ENCODE assay signal across 8 mouse cellular contexts in the genomic region with DNA sequence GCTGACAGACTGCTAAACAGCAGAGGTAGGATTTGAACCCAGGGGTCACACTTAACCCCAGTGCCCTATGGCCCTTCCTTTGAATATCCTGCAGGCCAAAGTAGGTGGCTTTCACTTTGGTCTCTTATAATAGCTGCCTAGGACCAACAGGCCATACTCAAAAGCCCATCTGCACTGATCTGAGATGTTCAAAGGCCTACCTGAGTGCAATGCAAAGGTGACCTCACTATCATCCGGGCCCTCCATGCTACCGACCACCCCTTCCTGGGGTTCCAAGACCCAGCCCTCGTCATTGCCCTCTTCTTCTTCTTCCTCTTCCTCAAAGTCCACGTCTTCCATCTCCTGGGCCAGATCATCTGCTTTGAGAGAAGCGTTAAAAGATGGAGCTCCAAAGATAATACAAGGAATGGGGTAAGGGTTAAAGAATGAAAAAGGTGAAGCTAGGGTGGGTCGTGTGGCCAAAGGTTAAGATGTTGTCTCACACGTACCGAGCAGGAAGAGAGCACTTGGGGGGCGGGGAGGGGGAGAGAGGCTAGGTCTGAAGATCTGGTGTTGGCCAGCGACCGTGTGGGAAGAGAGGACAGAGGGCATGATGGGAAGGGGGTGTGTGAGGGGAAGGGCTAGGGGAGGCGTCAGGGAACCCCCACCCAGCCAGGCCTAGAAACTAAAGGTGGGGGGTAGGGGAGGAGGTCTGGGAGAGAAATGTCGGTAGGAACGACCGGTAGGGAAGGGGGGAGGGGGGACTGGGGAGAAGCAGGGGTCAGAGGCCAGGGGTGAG. TPM values are rescaled to one million over a fixed set of nuclear protein-coding genes. Genes with fewer than 3 reads are reported as not detected.
A peak's percentile ranks its signal among the peaks of the same experiment; 100 is the strongest.
DNase-seq lines count a peak whose midpoint lies in the region; ATAC-seq lines count a peak whose summit lies in the region.

No protein-coding gene starts in this region.

- H3K27me3 ChIP-seq in liver, embryonic 13.5 days: no peaks in the 10 kb centered on the region

- peaks cover 50% of the 10 kb centered on the region for H3K4me1 ChIP-seq in liver, embryonic 13.5 days (replicated peaks)

- WGBS in liver, embryonic 13.5 days (ENCODE audit: insufficient replicate concordance): 7% methylated on average over 15 of the region's 15 CpGs

- H3K36me3 ChIP-seq in liver, embryonic 13.5 days: peaks cover 48% of the 10 kb centered on the region

- peak overlapping the region; percentile 87 for H3K27ac ChIP-seq in liver, embryonic 13.5 days

- H3K9ac ChIP-seq in liver, embryonic 13.5 days: peak overlapping the region; percentile 86

- peak overlapping the region; percentile 87 for H3K4me3 ChIP-seq in liver, embryonic 13.5 days (replicated peaks)

- peak; percentile 59 for DNase-seq in ovary, postnatal 36 days (ENCODE audit: low spot score)
- DNase-seq in ovary, postnatal 14 days (ENCODE audit: low spot score): no peak
- DNase-seq in cerebellum, adult 9-11 months: peak; percentile 65
- peak; percentile 67 to 71 for DNase-seq in heart, adult 18-20 months
- DNase-seq in kidney, adult 8-10 months: peak; percentile 72 to 75
- peak; percentile 39 for DNase-seq in liver, embryonic 13.5 days
- DNase-seq in natural killer cell, adult 2 months (ENCODE audit: low spot score in 2 of 2): peak; percentile 28 to 41
- DNase-seq in thymus, postnatal 10 days (ENCODE audit: low spot score in 2 of 2): peak; percentile 38 to 65

- H3K9me3 ChIP-seq in liver, embryonic 13.5 days (replicated peaks): no peaks in the 10 kb centered on the region

- ATAC-seq in liver, embryonic 13.5 days (ENCODE audit: low read depth): peak; percentile 19

- H3K4me2 ChIP-seq in liver, embryonic 13.5 days: peak overlapping the region; percentile 91

RNA-seq across cellular contexts. Expression of a gene that starts 0.7 kb away (rescaled TPM):
- total RNA-seq in heart, adult 18-20 months (2021): 100 to 1,000 TPM in 1 of 2 experiments, 10 to 100 TPM in 1; 99.8 to 102 TPM
- polyA plus RNA-seq in liver, embryonic 13.5 days (2015; fragmentation: Nextera tagmentation; extraction: Ambion mirVana): 104 and 107 TPM in 2 replicates

RNA-seq across cellular contexts. Expression of a gene that starts 0.9 kb away (rescaled TPM):
- 100 to 1,000 TPM; 138 to 151 TPM for total RNA-seq in heart, adult 18-20 months (2021)
- polyA plus RNA-seq in liver, embryonic 13.5 days (2015; fragmentation: Nextera tagmentation; extraction: Ambion mirVana): 36.5 and 39.8 TPM in 2 replicates

RNA-seq across cellular contexts. Expression of a gene that starts 5.5 kb away (rescaled TPM):
- total RNA-seq in heart, adult 18-20 months (2021): not detected
- polyA plus RNA-seq in liver, embryonic 13.5 days (2015; fragmentation: Nextera tagmentation; extraction: Ambion mirVana): 0.64 and 0.75 TPM in 2 replicates

RNA-seq across cellular contexts. Expression of a gene that starts 21.5 kb away (rescaled TPM):
- total RNA-seq in heart, adult 18-20 months (2021): 10 to 100 TPM; 40.2 to 46.3 TPM
- polyA plus RNA-seq in liver, embryonic 13.5 days (2015; fragmentation: Nextera tagmentation; extraction: Ambion mirVana): 15.9 and 18.0 TPM in 2 replicates

RNA-seq across cellular contexts. Expression of a gene that starts 48.0 kb away (rescaled TPM):
- 100 to 1,000 TPM; 141 to 153 TPM for total RNA-seq in heart, adult 18-20 months (2021)
- polyA plus RNA-seq in liver, embryonic 13.5 days (2015; fragmentation: Nextera tagmentation; extraction: Ambion mirVana): 226 and 264 TPM in 2 replicates
